ENCODE assay signal across 10 mouse cellular contexts in genomic region chr11:116336393-116336792, GRCm38 (mm10). TPM values are rescaled to one million over a fixed set of nuclear protein-coding genes. Genes with fewer than 3 reads are reported as not detected.
DNase-seq lines count a peak whose midpoint lies in the region; ATAC-seq lines count a peak whose summit lies in the region.
"Had no signal": no experiment of that assay in that cellular context is flagged by ENCODE, and none has a peak within 500 bp of the region (broad histone marks: within the 10 kb centered on the region; RNA-seq: fewer than 3 reads in every experiment).

No protein-coding gene starts in this region.

- no peak overlapping the region for H3K27ac ChIP-seq in heart, embryonic 14.5 days (replicated peaks in 1 of 2; ENCODE audit: control insufficient read depth in 1 of 2, insufficient read depth in 1 of 2, low read depth in 2 of 2, low read length in 2 of 2)
- H3K27ac ChIP-seq in limb, embryonic 11.5 days (replicated peaks; ENCODE audit: low read depth, low read length), result no peak overlapping the region
- no peak overlapping the region for H3K27ac ChIP-seq in neural tube, embryonic 14.5 days (ENCODE audit: low read depth, low read length)

- intact Hi-C loops in heart, postnatal 14 days (cut with DNase I), result no loop called here

- no peaks in the 10 kb centered on the region for H3K9me3 ChIP-seq in heart, embryonic 14.5 days (ENCODE audit: control insufficient read depth, low read length)
- no peaks in the 10 kb centered on the region for H3K9me3 ChIP-seq in limb, embryonic 11.5 days (ENCODE audit: control insufficient read depth, low read length)
- H3K9me3 ChIP-seq in neural tube, embryonic 14.5 days (ENCODE audit: control insufficient read depth, low read length), result no peaks in the 10 kb centered on the region
- H3K9me3 ChIP-seq: megakaryocyte, embryonic 14.5 days had no signal

- peaks cover 11 to 16% of the 10 kb centered on the region in 2 experiments for H3K4me1 ChIP-seq in heart, embryonic 14.5 days (ENCODE audit: control insufficient read depth in 2 of 2, insufficient read depth in 2 of 2, low read length in 2 of 2)
- H3K4me1 ChIP-seq in limb, embryonic 11.5 days (ENCODE audit: control insufficient read depth, insufficient read depth, low read length), result peaks cover 20% of the 10 kb centered on the region
- peaks cover 15% of the 10 kb centered on the region; the same call in 1 of the 2 replicates for H3K4me1 ChIP-seq in neural tube, embryonic 14.5 days (ENCODE audit: control insufficient read depth, insufficient read depth, low read length)

- ATAC-seq in heart, embryonic 14.5 days (ENCODE audit: insufficient number of reproducible peaks, insufficient read depth, low FRiP score, low read depth), result no peak
- no peak for ATAC-seq in limb, embryonic 11.5 days (ENCODE audit: insufficient number of reproducible peaks, low FRiP score, low TSS enrichment, low read depth)
- ATAC-seq in neural tube, embryonic 14.5 days (ENCODE audit: low read depth), result no peak

- peaks cover 24% of the 10 kb centered on the region for H3K27me3 ChIP-seq in heart, embryonic 14.5 days (ENCODE audit: control insufficient read depth, insufficient read depth, low read length)
- H3K27me3 ChIP-seq in limb, embryonic 11.5 days (ENCODE audit: control insufficient read depth, insufficient read depth, low read length), result peaks cover 23% of the 10 kb centered on the region
- no peaks in the 10 kb centered on the region; the same call in 1 of the 2 replicates for H3K27me3 ChIP-seq in neural tube, embryonic 14.5 days (ENCODE audit: control insufficient read depth, insufficient read depth, low read length)

- no peak overlapping the region for H3K4me3 ChIP-seq in heart, embryonic 14.5 days (ENCODE audit: control insufficient read depth in 1 of 2, insufficient read depth in 1 of 2, low read depth in 1 of 2, low read length in 2 of 2)
- no peak overlapping the region for H3K4me3 ChIP-seq in limb, embryonic 11.5 days (ENCODE audit: low read depth, low read length)
- H3K4me3 ChIP-seq in neural tube, embryonic 14.5 days (ENCODE audit: low read depth, low read length), result no peak overlapping the region

- H3K9ac ChIP-seq in heart, embryonic 14.5 days (ENCODE audit: low read length), result 0 out of 2 replicates have a peak overlapping the region, but pooled peaks have one; percentile 75
- no peak overlapping the region for H3K9ac ChIP-seq in limb, embryonic 11.5 days (ENCODE audit: low read length)
- H3K9ac ChIP-seq in neural tube, embryonic 14.5 days (replicated peaks; ENCODE audit: low read depth, low read length), result no peak overlapping the region; the same call in 1 of the 2 replicates

- DNase-seq in heart, postnatal 14 days, result no peak
- peak; percentile 21 for DNase-seq in retina, postnatal 1 day
- DNase-seq in retina, embryonic 14.5 days (ENCODE audit: low spot score), result no peak
- no peak for DNase-seq in limb, embryonic 11.5 days (ENCODE audit: low spot score)
- DNase-seq in gastrocnemius, postnatal 25 days, result no peak
- no peak for DNase-seq in Muller cell, postnatal 12 days (ENCODE audit: inconsistent ontology term)

- no peaks in the 10 kb centered on the region for H3K36me3 ChIP-seq in heart, embryonic 14.5 days (ENCODE audit: control insufficient read depth, insufficient read depth, low read length)
- no peaks in the 10 kb centered on the region for H3K36me3 ChIP-seq in limb, embryonic 11.5 days (ENCODE audit: control insufficient read depth, insufficient read depth, low read length)
- H3K36me3 ChIP-seq in neural tube, embryonic 14.5 days (ENCODE audit: control insufficient read depth, insufficient read depth, low read length), result peaks cover 5% of the 10 kb centered on the region; the same call in 1 of the 2 replicates

- 89% methylated on average over 4 of the region's 4 CpGs for WGBS in heart, embryonic 14.5 days
- 83% methylated on average over 4 of the region's 4 CpGs for WGBS in limb, embryonic 11.5 days
- 72% methylated on average over 4 of the region's 4 CpGs for WGBS in neural tube, embryonic 14.5 days

- peak overlapping the region; percentile 96; the same call in 1 of the 2 replicates for H3K4me2 ChIP-seq in heart, embryonic 14.5 days (ENCODE audit: low read length)
- peak overlapping the region; percentile 96; the same call in 1 of the 2 replicates for H3K4me2 ChIP-seq in limb, embryonic 11.5 days (ENCODE audit: low read depth, severe bottlenecking)
- H3K4me2 ChIP-seq in neural tube, embryonic 14.5 days (ENCODE audit: low read depth, low read length), result peak overlapping the region; percentile 90; the same call in 1 of the 2 replicates

RNA-seq across cellular contexts. Expression of gene Foxj1, which starts 1.2 kb away (rescaled TPM):
- 0.07 and 0.12 TPM in 2 replicates for polyA plus RNA-seq in heart, embryonic 14.5 days (2014; fragmentation: Nextera tagmentation; extraction: Ambion mirVana)
- 1 to 10 TPM in 1 of 2 experiments, under 1 TPM in 1; 0.07 to 1.5 TPM for total RNA-seq in heart, postnatal 14 days (2021)
- polyA plus RNA-seq in limb, embryonic 11.5 days (2014; fragmentation: Nextera tagmentation; extraction: Ambion mirVana), result 0.09 and 0.20 TPM in 2 replicates
- polyA plus RNA-seq in neural tube, embryonic 14.5 days (2014; fragmentation: Nextera tagmentation; extraction: Ambion mirVana), result 5.0 and 7.3 TPM in 2 replicates
- under 1 TPM in 1 of 2 experiments, not detected in 1; 0.27 TPM for total RNA-seq in gastrocnemius, postnatal 25 days (2021)

RNA-seq across cellular contexts. Expression of gene Exoc7, which starts 29.4 kb away (rescaled TPM):
- 51.1 and 57.8 TPM in 2 replicates for polyA plus RNA-seq in heart, embryonic 14.5 days (2014; fragmentation: Nextera tagmentation; extraction: Ambion mirVana)
- total RNA-seq in heart, postnatal 14 days (2021), result 10 to 100 TPM; 44.3 to 52.3 TPM
- polyA plus RNA-seq in limb, embryonic 11.5 days (2014; fragmentation: Nextera tagmentation; extraction: Ambion mirVana), result 69.4 and 69.5 TPM in 2 replicates
- polyA plus RNA-seq in neural tube, embryonic 14.5 days (2014; fragmentation: Nextera tagmentation; extraction: Ambion mirVana), result 112 and 129 TPM in 2 replicates
- 10 to 100 TPM; 66.5 to 69.1 TPM for total RNA-seq in gastrocnemius, postnatal 25 days (2021)

RNA-seq across cellular contexts. Expression of gene Galr2, which starts 55.7 kb away (rescaled TPM):
- polyA plus RNA-seq in heart, embryonic 14.5 days (2014; fragmentation: Nextera tagmentation; extraction: Ambion mirVana), result not detected in 2 replicates
- total RNA-seq in heart, postnatal 14 days (2021), result not detected
- polyA plus RNA-seq in limb, embryonic 11.5 days (2014; fragmentation: Nextera tagmentation; extraction: Ambion mirVana), result 0.12 and 0.17 TPM in 2 replicates
- polyA plus RNA-seq in neural tube, embryonic 14.5 days (2014; fragmentation: Nextera tagmentation; extraction: Ambion mirVana), result 0.22 and 0.46 TPM in 2 replicates
- under 1 TPM in 1 of 2 experiments, not detected in 1; 0.31 TPM for total RNA-seq in gastrocnemius, postnatal 25 days (2021)
- total RNA-seq: left cerebral cortex, adult 8-10 months had no signal
